Mouse (Mus musculus) ES-E14 (cell line): ENCODE measurements around the gene Ly6g5c. TPM values are rescaled to one million over a fixed set of nuclear protein-coding genes. Genes with fewer than 3 reads are reported as not detected.
"Not testable (repeated sequence)": the region's sequence is repeated elsewhere in the genome, so short reads cannot be mapped to it uniquely, and the experiment has no call there.

Experiments
- DNase-seq: peaks from one replicate; pipeline ENCODE4 v3.0.0-alpha.2; 2013; ENCODE audit warnings: low read depth, low spot score
- H3K27ac ChIP-seq: 2 replicates; pipeline ENCODE4 v1.5.1; 2012; ENCODE audit warnings: low read depth, mild to moderate bottlenecking, low read length, moderate library complexity, mixed read lengths; ENCODE audit not compliant: poor library complexity, insufficient read depth, severe bottlenecking
- H3K36me3 ChIP-seq: 2 replicates; pipeline ENCODE4 v1.6.1; 2012; ENCODE audit warnings: mild to moderate bottlenecking, low read length, moderate library complexity, mixed read lengths; ENCODE audit not compliant: control insufficient read depth, poor library complexity, insufficient read depth, severe bottlenecking
- H3K4me1 ChIP-seq, 2 experiments: fragments of 150-350 bp in 1 of 2; sonication (generic) in 1 of 2; 2 replicates each; pipeline ENCODE4 v1.6.1; 2012; ENCODE audit warnings: low read length in 2 of 2, mild to moderate bottlenecking in 1 of 2, mixed read lengths in 1 of 2; ENCODE audit not compliant: control insufficient read depth in 2 of 2, insufficient read depth in 2 of 2, poor library complexity in 1 of 2
- H3K4me3 ChIP-seq, 2 experiments: fragments of 150-350 bp in 1 of 2; sonication (generic) in 1 of 2; 2 replicates each; pipeline ENCODE4 v1.5.1; 2012; ENCODE audit warnings: low read length in 2 of 2, low read depth in 1 of 2, mild to moderate bottlenecking in 1 of 2, mixed read lengths in 1 of 2; ENCODE audit not compliant: insufficient read depth in 1 of 2, poor library complexity in 1 of 2, severe bottlenecking in 1 of 2
- H3K9ac ChIP-seq: 2 replicates; pipeline ENCODE4 v1.6.1; 2012; ENCODE audit warnings: low read depth, mild to moderate bottlenecking, low read length, mixed read lengths; ENCODE audit not compliant: poor library complexity, insufficient read depth, severe bottlenecking
- H3K9me3 ChIP-seq: fragments of 150-350 bp; sonication (generic); 2 replicates; pipeline ENCODE4 v1.6.1; 2012; ENCODE audit warnings: low read depth, mild to moderate bottlenecking, low read length; ENCODE audit not compliant: control insufficient read depth, insufficient read depth
- CHD2 ChIP-seq: IDR thresholded peaks from 2 replicates; pipeline ENCODE4 v1.6.1; 2014; ENCODE audit warnings: mild to moderate bottlenecking, low read depth, low read length, inconsistent platforms
- HCFC1 ChIP-seq: IDR thresholded peaks from 2 replicates; pipeline ENCODE4 v1.6.1; 2012; ENCODE audit warnings: low read length, inconsistent platforms, borderline replicate concordance; ENCODE audit not compliant: insufficient read depth
- MAFK ChIP-seq: IDR thresholded peaks from 2 replicates; pipeline ENCODE4 v1.6.1; 2014; ENCODE audit warnings: mild to moderate bottlenecking, low read depth, low read length, inconsistent platforms; ENCODE audit not compliant: insufficient read depth
- ZC3H11A ChIP-seq: IDR thresholded peaks from 2 replicates; pipeline ENCODE4 v1.6.1; 2012; ENCODE audit warnings: low read depth, mild to moderate bottlenecking, inconsistent platforms, low read length, borderline replicate concordance
- ZNF384 ChIP-seq: IDR thresholded peaks from 2 replicates; pipeline ENCODE4 v1.6.1; 2012; ENCODE audit warnings: low read depth, low read length, inconsistent platforms
- in situ Hi-C, 2 experiments: fragments of 600-800 bp; cut with MboI; formaldehyde crosslinking; loops; one replicate each; pipeline ENCODE4 v1.15.1; 2025; ENCODE audit warnings: low sequenced_read_pairs in 2 of 2, inconsistent platforms in 1 of 2; ENCODE audit not compliant: unreplicated experiment in 2 of 2
- total RNA-seq: library from RNA; depleted of rRNA; stranded (reverse); fragments of 300-350 nt; gene quantifications from 2 replicates; pipeline ENCODE4 v1.2.3, GENCODE M21; 2012

Gene Ly6g5c
- total RNA-seq, 1 experiment = 0.49 TPM

- Histone ChIP-seq H3K36me3 (peaks cover 32% of the 10 kb centered on the region), H3K4me3 (no peak within 1 kb of the TSS), H3K27ac (no peak within 1 kb of the TSS), H3K9ac (no peak within 1 kb of the TSS), H3K4me1 (peaks cover 0 to 3% of the 10 kb centered on the region in 2 experiments; a peak in 2 of 4 replicates), H3K9me3 (no peaks in the 10 kb centered on the region)
- in situ Hi-C loops = loop anchor here in 1 of 2 experiments (25.0 kb wide), 1 partner anchor 103 kb away; the partner anchor contains the start of genes Vars and Vwa7
- no peak for DNase-seq
- TF ChIP-seq ZNF384 (no peak), MAFK (no peak), ZC3H11A (no peak), CHD2 (no peak), HCFC1 (no peak)
Observed at GRCm38 (mm10) chr17:35115046-35116019, 7.3 kb downstream of the Ly6g5c start, which contains the start of gene Ly6g5b. Gene Ly6g5b (minus strand): TSS chr17:35115428.

- DNase-seq = no peak
- in situ Hi-C loops = loop anchor here in 1 of 2 experiments (25.0 kb wide), 1 partner anchor 108 kb away; the partner anchor contains the start of genes Vars and Vwa7
- Histone ChIP-seq H3K27ac (peak overlapping the region; percentile 24), H3K4me1 (peaks cover 0 to 7% of the 10 kb centered on the region in 2 experiments; a peak in 2 of 4 replicates), H3K9ac (peak overlapping the region; percentile 97), H3K36me3 (peaks cover 35% of the 10 kb centered on the region), H3K9me3 (no peaks in the 10 kb centered on the region), H3K4me3 (peak overlapping the region; percentile 92 to 98)
- TF ChIP-seq CHD2 = no peak
- no peak for TF ChIP-seq ZNF384
- TF ChIP-seq ZC3H11A = no peak
- no peak for TF ChIP-seq HCFC1
- no peak for TF ChIP-seq MAFK
Observed at GRCm38 (mm10) chr17:35120745-35121142, 12.7 kb downstream of the Ly6g5c start.

GRCm38 (mm10) chr17:35121143-35121799 is 13.2 kb downstream of the Ly6g5c start, which contains the start of gene Gpank1:
Gene Gpank1 (plus strand): TSS chr17:35121455.
- H3K4me1 ChIP-seq = peaks cover 0 to 7% of the 10 kb centered on the region in 2 experiments; a peak in 2 of 4 replicates
- H3K36me3 ChIP-seq = peaks cover 30% of the 10 kb centered on the region
- peak; percentile 95 for DNase-seq
- peak within 1 kb of the TSS; percentile 74 for H3K27ac ChIP-seq
- peak within 1 kb of the TSS; percentile 92 to 98 for H3K4me3 ChIP-seq
- in situ Hi-C loops = loop anchor here in 1 of 2 experiments (25.0 kb wide), 1 partner anchor 109 kb away; the partner anchor contains the start of genes Vars and Vwa7
- H3K9me3 ChIP-seq = no peaks in the 10 kb centered on the region
- TF ChIP-seq CHD2 (peak; percentile 81), ZNF384 (peak; percentile 45; the same call in 1 of the 2 replicates), HCFC1 (peak; percentile 98), ZC3H11A (no peak), MAFK (no peak)
- peak within 1 kb of the TSS; percentile 97 for H3K9ac ChIP-seq

DNA sequence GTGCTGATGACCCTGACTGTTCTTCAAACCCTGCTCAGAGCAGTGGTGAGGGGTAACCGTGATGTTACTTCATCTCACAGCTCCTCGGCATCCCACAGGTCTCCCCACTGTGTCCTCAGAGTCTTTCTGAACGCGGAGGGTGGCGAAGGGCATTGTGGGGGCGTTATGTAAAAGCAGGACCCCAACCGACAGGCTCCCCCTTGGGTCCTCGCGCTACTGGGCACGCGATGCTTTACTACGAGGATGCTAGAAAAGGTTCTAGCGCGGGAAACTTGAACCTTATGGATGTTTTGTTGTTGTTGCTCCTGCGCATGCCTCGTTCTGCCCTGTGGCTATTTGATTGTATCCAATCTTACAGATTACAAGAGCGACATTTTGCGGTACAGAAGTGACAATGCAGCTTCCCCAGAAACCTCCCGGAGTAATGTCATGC is 13.8 kb downstream of the Ly6g5c start, which contains the start of gene Csnk2b:
Csnk2b (minus strand) TSS at position 183 of the 433 bp plus-strand sequence.
- H3K9me3 ChIP-seq = no peaks in the 10 kb centered on the region
- TF ChIP-seq ZC3H11A (0 out of 2 replicates have a peak, but pooled peaks have one; percentile 11), HCFC1 (no peak)
- peaks cover 28% of the 10 kb centered on the region for H3K36me3 ChIP-seq
- DNase-seq = peak; percentile 40
- H3K27ac ChIP-seq = peak within 1 kb of the TSS; percentile 74
- peaks cover 0 to 7% of the 10 kb centered on the region in 2 experiments; a peak in 2 of 4 replicates for H3K4me1 ChIP-seq
- in situ Hi-C loops = loop anchor here in 1 of 2 experiments (25.0 kb wide), 1 partner anchor 110 kb away; the partner anchor contains the start of genes Vars and Vwa7
- peak within 1 kb of the TSS; percentile 97 for H3K9ac ChIP-seq
- peak within 1 kb of the TSS; percentile 92 to 98 for H3K4me3 ChIP-seq

- H3K4me1 ChIP-seq, H3K9me3 ChIP-seq: not testable (repeated sequence)
Observed at GRCm38 (mm10) chr17:35123287-35123686, 15.2 kb downstream of the Ly6g5c start.

GRCm38 (mm10) chr17:35124261-35124896 is 16.3 kb downstream of the Ly6g5c start:
- not testable (repeated sequence) for H3K9me3 ChIP-seq, H3K4me3 ChIP-seq, H3K9ac ChIP-seq, H3K4me1 ChIP-seq, DNase-seq, H3K27ac ChIP-seq
- in situ Hi-C loops = loop anchor here in 1 of 2 experiments (25.0 kb wide), 1 partner anchor 112 kb away; the partner anchor contains the start of genes Vars and Vwa7
- peaks cover 13% of the 10 kb centered on the region; the same call in 1 of the 2 replicates for H3K36me3 ChIP-seq

More at GRCm38 (mm10) chr17:35123287-35123686, 15.2 kb downstream of the Ly6g5c start:
- DNase-seq, H3K4me3 ChIP-seq, H3K27ac ChIP-seq, H3K9ac ChIP-seq: not testable (repeated sequence)
- H3K36me3 ChIP-seq = peaks cover 18% of the 10 kb centered on the region
- in situ Hi-C loops = loop anchor here in 1 of 2 experiments (25.0 kb wide), 1 partner anchor 111 kb away; the partner anchor contains the start of genes Vars and Vwa7
